15 mouse cellular contexts compared by ENCODE assay signal in genomic region chr11:75956651-75957050, GRCm38 (mm10). TPM values are rescaled to one million over a fixed set of nuclear protein-coding genes. Genes with fewer than 3 reads are reported as not detected.
"Had no signal": no experiment of that assay in that cellular context is flagged by ENCODE, and none has a peak within 500 bp of the region (broad histone marks: within the 10 kb centered on the region; RNA-seq: fewer than 3 reads in every experiment).

No protein-coding gene starts in this region.

- H3K4me1 ChIP-seq: limb, embryonic 15.5 days; liver, embryonic 13.5 days; lung, embryonic 15.5 days; neural tube, embryonic 13.5 days had no signal

- H3K9ac ChIP-seq: kidney, embryonic 15.5 days; limb, embryonic 15.5 days; liver, embryonic 13.5 days; liver, postnatal 0 days; lung, embryonic 15.5 days; neural tube, embryonic 13.5 days had no signal

- H3K4me3 ChIP-seq: kidney, embryonic 15.5 days; limb, embryonic 15.5 days; liver, embryonic 13.5 days; lung, embryonic 15.5 days; neural tube, embryonic 13.5 days had no signal

- ATAC-seq: liver, postnatal 0 days had no signal

- H3K36me3 ChIP-seq: kidney, embryonic 15.5 days; limb, embryonic 15.5 days; liver, embryonic 13.5 days; lung, embryonic 15.5 days; neural tube, embryonic 13.5 days had no signal

- DNase-seq: kidney, adult 2 months; kidney, postnatal 14 days; layer of hippocampus, postnatal 36 days; liver, embryonic 13.5 days; liver, postnatal 0 days; lung, postnatal 14 days; midbrain, embryonic 14.5 days; right cerebral cortex, postnatal 4 days; thymus, postnatal 14 days had no signal

- H3K9me3 ChIP-seq: kidney, embryonic 15.5 days; limb, embryonic 15.5 days; liver, embryonic 13.5 days; lung, embryonic 15.5 days; neural tube, embryonic 13.5 days had no signal

- H3K27me3 ChIP-seq: kidney, embryonic 15.5 days; limb, embryonic 15.5 days; liver, embryonic 13.5 days; lung, embryonic 15.5 days; neural tube, embryonic 13.5 days had no signal

- H3K27ac ChIP-seq: kidney, embryonic 15.5 days; limb, embryonic 15.5 days; liver, embryonic 13.5 days; lung, embryonic 15.5 days; macrophage; neural tube, embryonic 13.5 days had no signal

- H3K4me2 ChIP-seq: kidney, embryonic 15.5 days; limb, embryonic 15.5 days; liver, embryonic 13.5 days; lung, embryonic 15.5 days; neural tube, embryonic 13.5 days had no signal

RNA-seq across cellular contexts. Expression of gene Rph3al, which starts 18.4 kb away (rescaled TPM):
- polyA plus RNA-seq: macrophage had no signal

RNA-seq across cellular contexts. Expression of gene 1700016K19Rik, which starts 43.1 kb away (rescaled TPM):
- total RNA-seq: monocyte, adult 5-6 weeks had no signal
- polyA plus RNA-seq: liver, embryonic 13.5 days; liver, postnatal 0 days; macrophage had no signal
